Mouse (Mus musculus) liver, embryonic 11.5 days (tissue): ENCODE measurements at regions not wholly inside any gene's neighbourhood (a gene's known extent, or its start where the extent isn't known, plus 50 kb on each side); places are given as distances from the start of the nearest gene placed in this dataset.
"Not testable (repeated sequence)": the region's sequence is repeated elsewhere in the genome, so short reads cannot be mapped to it uniquely, and the experiment has no call there.

Experiments
- ATAC-seq: fragments of 200-750 bp; cut with Nextera tagmentation; replicated peaks from 2 replicates; pipeline ENCODE4 v1.8.0; 2017; ENCODE audit warnings: moderate number of reproducible peaks, mild to moderate bottlenecking, moderate TSS enrichment, moderate library complexity; ENCODE audit not compliant: low FRiP score
- DNase-seq: peaks from one replicate; pipeline ENCODE4 v3.0.0-alpha.2; 2017; ENCODE audit warnings: low spot score
- H3K27ac ChIP-seq: fragments of 300-500 bp; sonication (generic); 2 replicates; pipeline ENCODE4 v1.5.1; 2014; ENCODE audit warnings: mild to moderate bottlenecking, low read depth, low read length, control low read depth
- H3K27me3 ChIP-seq: fragments of 300-500 bp; sonication (generic); replicated peaks from 2 replicates; pipeline ENCODE4 v1.6.1; 2014; ENCODE audit warnings: low read length, mixed read lengths; ENCODE audit not compliant: control insufficient read depth, insufficient read depth
- H3K36me3 ChIP-seq: fragments of 300-500 bp; sonication (generic); 2 replicates; pipeline ENCODE4 v1.6.1; 2014; ENCODE audit warnings: mild to moderate bottlenecking, low read length, moderate library complexity, mixed read lengths; ENCODE audit not compliant: control insufficient read depth, insufficient read depth
- H3K4me1 ChIP-seq: fragments of 300-500 bp; sonication (generic); replicated peaks from 2 replicates; pipeline ENCODE4 v1.6.1; 2014; ENCODE audit warnings: low read length, mixed read lengths; ENCODE audit not compliant: control insufficient read depth, insufficient read depth
- H3K4me2 ChIP-seq: fragments of 300-500 bp; sonication (generic); 2 replicates; pipeline ENCODE4 v1.6.1; 2014; ENCODE audit warnings: mild to moderate bottlenecking, control low read depth, moderate library complexity
- H3K4me3 ChIP-seq: fragments of 300-500 bp; sonication (generic); 2 replicates; pipeline ENCODE4 v1.5.1; 2014; ENCODE audit warnings: low read depth, low read length, control low read depth
- H3K9ac ChIP-seq: fragments of 300-500 bp; sonication (generic); 2 replicates; pipeline ENCODE4 v1.6.1; 2014; ENCODE audit warnings: low read depth, low read length, control low read depth
- H3K9me3 ChIP-seq: fragments of 300-500 bp; sonication (generic); 2 replicates; pipeline ENCODE4 v1.6.1; 2016; ENCODE audit warnings: low read length, inconsistent platforms, mixed read lengths; ENCODE audit not compliant: control insufficient read depth
- WGBS: fragments of 180-500 bp; shearing (Covaris S2); extraction: QIAGEN DNeasy Blood & Tissue Kit; methylation state at CpG from one replicate; pipeline ENCODE4 v1.1.7; 2014; 5-methylcytosine and 5-hydroxymethylcytosine counted together

DNA sequence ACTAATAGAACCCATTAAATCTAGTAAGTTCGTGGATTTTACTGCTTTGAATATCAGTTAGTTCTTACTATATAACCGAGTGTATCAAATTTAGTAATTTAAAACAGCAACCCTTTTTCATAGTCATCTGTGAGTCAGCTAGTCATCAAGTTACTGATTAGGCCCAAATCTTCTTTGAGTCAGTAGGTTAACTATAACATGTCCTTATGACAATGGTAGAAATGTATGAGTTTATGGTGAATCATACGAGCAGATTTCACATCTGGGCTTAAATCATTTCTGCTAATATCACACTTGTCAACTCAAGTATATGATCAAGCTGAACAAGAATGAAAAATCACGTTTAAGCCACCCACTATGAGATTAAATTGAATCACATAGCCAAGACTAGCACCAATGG lies 226.7 kb upstream of the Arx start:
- H3K27ac ChIP-seq = no peak overlapping the region
- H3K27me3 ChIP-seq = no peaks in the 10 kb centered on the region
- DNase-seq = no peak
- 65% methylated on average over 4 of the region's 4 CpGs for WGBS
- ATAC-seq = no peak
- H3K4me3 ChIP-seq = no peak overlapping the region
- no peaks in the 10 kb centered on the region for H3K9me3 ChIP-seq
- no peak overlapping the region for H3K9ac ChIP-seq
- H3K4me1 ChIP-seq = no peaks in the 10 kb centered on the region
- H3K4me2 ChIP-seq = no peak overlapping the region
- no peaks in the 10 kb centered on the region for H3K36me3 ChIP-seq

GRCm38 (mm10) chrX:93068884-93069283 lies 217.4 kb upstream of the Arx start:
- no peaks in the 10 kb centered on the region for H3K9me3 ChIP-seq
- WGBS = 65% methylated on average over 7 of the region's 7 CpGs
- no peaks in the 10 kb centered on the region for H3K27me3 ChIP-seq
- no peak overlapping the region for H3K4me3 ChIP-seq
- H3K27ac ChIP-seq = no peak overlapping the region
- no peak overlapping the region for H3K9ac ChIP-seq
- DNase-seq = no peak
- ATAC-seq = no peak
- no peak overlapping the region for H3K4me2 ChIP-seq
- H3K4me1 ChIP-seq = no peaks in the 10 kb centered on the region
- H3K36me3 ChIP-seq = no peaks in the 10 kb centered on the region

- ATAC-seq (no peak), DNase-seq (no peak)
- H3K4me3 ChIP-seq = no peak overlapping the region
- 13% methylated on average over 13 of the region's 13 CpGs for WGBS
- peak overlapping the region; percentile 12; the same call in 1 of the 2 replicates for H3K4me2 ChIP-seq
- H3K9me3 ChIP-seq = no peaks in the 10 kb centered on the region
- no peaks in the 10 kb centered on the region for H3K4me1 ChIP-seq
- H3K9ac ChIP-seq = no peak overlapping the region
- no peaks in the 10 kb centered on the region for H3K36me3 ChIP-seq
- no peak overlapping the region for H3K27ac ChIP-seq
- no peaks in the 10 kb centered on the region for H3K27me3 ChIP-seq
Measured at GRCm38 (mm10) chrX:93069569-93070289, 216.5 kb upstream of the Arx start.

GRCm38 (mm10) chrX:93070290-93070611 lies 216.0 kb upstream of the Arx start:
- Histone ChIP-seq H3K4me1 (no peaks in the 10 kb centered on the region), H3K9ac (no peak overlapping the region), H3K9me3 (no peaks in the 10 kb centered on the region), H3K4me3 (no peak overlapping the region), H3K36me3 (no peaks in the 10 kb centered on the region), H3K4me2 (no peak overlapping the region), H3K27ac (no peak overlapping the region), H3K27me3 (no peaks in the 10 kb centered on the region)
- 63% methylated on average over 5 of the region's 5 CpGs for WGBS
- ATAC-seq (no peak), DNase-seq (no peak)

DNA sequence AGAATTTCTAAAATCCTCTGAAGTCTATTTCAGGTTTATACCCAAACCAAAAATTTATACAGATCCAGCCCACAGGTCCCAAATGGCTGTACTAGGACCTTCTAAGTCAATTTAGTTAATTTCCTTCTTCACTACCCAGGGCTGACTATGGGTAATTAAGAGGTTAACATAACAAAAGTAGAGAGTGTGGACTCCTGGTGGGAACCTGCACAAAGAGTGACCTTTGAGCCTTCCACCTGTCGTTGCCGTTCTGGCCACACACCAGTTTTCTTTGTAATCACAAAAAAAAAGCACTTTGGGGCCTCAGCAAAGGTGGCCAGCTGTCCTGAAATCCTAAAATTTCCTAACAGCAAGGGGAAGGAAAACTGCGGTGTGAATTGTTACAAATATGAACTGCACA lies 197.3 kb upstream of the Arx start:
- DNase-seq (no peak), ATAC-seq (no peak)
- Histone ChIP-seq H3K27me3 (no peaks in the 10 kb centered on the region), H3K4me1 (no peaks in the 10 kb centered on the region), H3K4me2 (no peak overlapping the region), H3K9me3 (no peaks in the 10 kb centered on the region), H3K4me3 (no peak overlapping the region), H3K27ac (no peak overlapping the region), H3K36me3 (no peaks in the 10 kb centered on the region), H3K9ac (no peak overlapping the region)
- WGBS = 51% methylated on average over 3 of the region's 3 CpGs

GRCm38 (mm10) chrX:93097551-93097950 lies 188.7 kb upstream of the Arx start:
- Histone ChIP-seq H3K4me2 (no peak overlapping the region), H3K4me3 (no peak overlapping the region), H3K9me3 (no peaks in the 10 kb centered on the region), H3K27ac (no peak overlapping the region), H3K9ac (no peak overlapping the region), H3K4me1 (no peaks in the 10 kb centered on the region), H3K27me3 (no peaks in the 10 kb centered on the region), H3K36me3 (no peaks in the 10 kb centered on the region)
- no peak for DNase-seq
- no peak for ATAC-seq
- WGBS = 74% methylated on average over 2 of the region's 2 CpGs

DNA sequence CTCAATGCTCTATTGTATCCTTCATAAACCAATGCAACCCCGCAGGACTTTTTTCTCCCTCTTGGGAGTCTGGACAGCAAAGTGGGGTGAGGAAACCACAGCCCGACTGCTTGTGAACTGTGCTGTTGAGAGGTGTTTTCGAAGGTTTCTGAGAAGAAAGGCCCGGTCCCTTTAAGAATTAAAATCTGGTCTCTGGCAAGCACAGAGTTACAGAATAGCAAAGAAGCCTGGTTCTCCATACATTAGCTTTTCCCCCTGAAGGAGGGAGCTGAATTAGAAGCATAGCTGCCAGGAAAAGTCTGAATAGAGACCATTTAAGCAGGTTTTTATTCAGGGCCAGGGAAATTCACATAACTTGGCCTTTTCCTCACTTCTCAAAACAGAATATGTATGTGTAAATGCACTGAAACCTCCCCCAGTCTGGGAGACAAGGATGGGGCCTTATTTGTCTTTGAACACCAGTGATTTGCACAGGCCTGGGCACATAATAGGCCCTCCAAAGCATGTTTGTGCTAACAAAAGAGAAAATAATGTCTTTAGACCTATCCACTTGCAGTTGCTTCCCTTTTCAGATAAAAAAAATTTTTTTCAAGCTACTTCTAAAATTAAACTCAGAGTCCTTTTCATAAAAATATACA lies 178.2 kb upstream of the Arx start:
- WGBS = 72% methylated on average over 4 of the region's 4 CpGs
- DNase-seq = no peak
- Histone ChIP-seq H3K4me1 (no peaks in the 10 kb centered on the region), H3K9me3 (no peaks in the 10 kb centered on the region), H3K9ac (no peak overlapping the region), H3K27me3 (no peaks in the 10 kb centered on the region), H3K36me3 (no peaks in the 10 kb centered on the region), H3K27ac (no peak overlapping the region), H3K4me3 (no peak overlapping the region), H3K4me2 (no peak overlapping the region)
- no peak for ATAC-seq

DNA sequence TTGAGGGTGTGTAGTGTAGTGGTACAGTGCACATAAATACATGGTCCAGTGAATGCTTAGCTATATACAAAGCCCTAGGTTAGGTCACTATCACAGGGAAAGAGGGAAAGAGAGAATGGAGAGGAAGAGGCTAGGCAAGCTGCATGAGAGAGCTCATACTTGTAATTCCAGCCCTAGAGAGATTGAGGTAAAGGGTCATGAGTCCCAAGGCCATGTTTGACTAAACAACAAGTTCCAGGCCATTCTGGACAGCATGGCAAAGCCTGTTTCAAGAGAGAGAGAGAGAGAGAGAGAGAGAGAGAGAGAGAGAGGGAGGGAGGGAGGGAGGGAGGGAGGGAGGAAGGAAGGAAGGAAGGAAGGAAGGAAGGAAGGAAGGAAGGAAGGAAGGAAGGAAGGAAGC lies 131.9 kb upstream of the Arx start:
- not testable (repeated sequence) for H3K9me3 ChIP-seq, H3K4me2 ChIP-seq, H3K4me1 ChIP-seq, H3K27me3 ChIP-seq, H3K36me3 ChIP-seq, H3K9ac ChIP-seq, ATAC-seq, DNase-seq, H3K4me3 ChIP-seq, H3K27ac ChIP-seq

- Histone ChIP-seq H3K27me3 (no peaks in the 10 kb centered on the region), H3K27ac (no peak overlapping the region)
- no peak for ATAC-seq
Measured at GRCm38 (mm10) chrX:93159105-93159504, 127.1 kb upstream of the Arx start.

More at GRCm38 (mm10) chrX:93159105-93159504, 127.1 kb upstream of the Arx start:
- no peaks in the 10 kb centered on the region for H3K36me3 ChIP-seq
- no peak overlapping the region for H3K4me3 ChIP-seq
- no peaks in the 10 kb centered on the region for H3K4me1 ChIP-seq
- H3K4me2 ChIP-seq = no peak overlapping the region
- DNase-seq = no peak
- H3K9ac ChIP-seq = no peak overlapping the region
- no peaks in the 10 kb centered on the region for H3K9me3 ChIP-seq
